Mouse (Mus musculus) brain, embryonic 14.5 days (tissue): ENCODE measurements around the gene E2f6.

Experiments used
- CTCF ChIP-seq: fragments of 200-500 bp; IDR thresholded peaks from 2 replicates; pipeline ENCODE4 v1.5.1; 2012; ENCODE audit warnings: inconsistent platforms, mild to moderate bottlenecking, moderate library complexity, borderline replicate concordance; ENCODE audit not compliant: insufficient read depth, insufficient read length; ENCODE audit errors: extremely low read depth
- POLR2A ChIP-seq: fragments of 200-500 bp; IDR thresholded peaks from 2 replicates; pipeline ENCODE4 v1.6.1; 2012; ENCODE audit warnings: mild to moderate bottlenecking, inconsistent platforms, borderline replicate concordance; ENCODE audit not compliant: poor library complexity, insufficient read depth, insufficient read length, severe bottlenecking; ENCODE audit errors: extremely low read depth

DNA sequence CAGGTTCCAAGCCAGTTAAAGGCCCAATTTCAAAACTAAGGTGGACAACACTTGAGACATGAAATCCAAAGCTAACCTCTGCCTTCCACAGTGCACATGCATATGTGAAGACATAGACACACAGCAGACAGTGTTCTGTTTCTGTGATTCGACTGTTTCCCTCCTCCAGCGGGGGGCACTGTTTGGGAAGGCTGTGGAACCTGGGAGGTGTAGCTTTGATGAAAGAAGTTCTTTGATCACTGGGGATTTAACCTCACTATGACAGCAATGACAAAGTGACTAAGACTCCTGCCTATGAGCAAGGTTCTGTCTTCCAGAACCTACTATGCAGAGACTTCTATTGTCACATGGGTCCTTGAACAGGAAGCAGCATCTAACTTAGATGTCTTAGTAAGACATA lies 19.0 kb downstream of the E2f6 start:
- TF ChIP-seq CTCF (no peak), POLR2A (no peak)
